Mouse (Mus musculus) testis, adult 2 months (tissue): Measurements from ENCODE around the gene Smarcd2. TPM values are rescaled to one million over a fixed set of nuclear protein-coding genes. Genes with fewer than 3 reads are reported as not detected.

ENCODE experiments used
- H3K27ac ChIP-seq: fragments of 200-500 bp; 2 replicates; pipeline ENCODE4 v1.5.1; 2012; ENCODE audit warnings: low read depth, low read length; ENCODE audit not compliant: control insufficient read depth, insufficient read depth
- H3K27me3 ChIP-seq: fragments of 200-500 bp; 2 replicates; pipeline ENCODE4 v1.6.1; 2012; ENCODE audit warnings: mild to moderate bottlenecking, low read length, moderate library complexity; ENCODE audit not compliant: control insufficient read depth, insufficient read depth
- H3K36me3 ChIP-seq: fragments of 200-500 bp; 2 replicates; pipeline ENCODE4 v1.6.1; 2012; ENCODE audit warnings: mild to moderate bottlenecking, low read length; ENCODE audit not compliant: control insufficient read depth, insufficient read depth
- H3K4me1 ChIP-seq: fragments of 200-500 bp; 2 replicates; pipeline ENCODE4 v1.6.1; 2012; ENCODE audit warnings: low read length; ENCODE audit not compliant: control insufficient read depth, insufficient read depth
- H3K4me3 ChIP-seq: fragments of 200-500 bp; 2 replicates; pipeline ENCODE4 v1.5.1; 2012; ENCODE audit warnings: low read depth, mild to moderate bottlenecking, low read length, moderate library complexity, mixed read lengths; ENCODE audit not compliant: control insufficient read depth
- CTCF ChIP-seq: fragments of 200-500 bp; IDR thresholded peaks from 2 replicates; pipeline ENCODE4 v1.5.1; 2012; ENCODE audit warnings: low read depth, mild to moderate bottlenecking, inconsistent platforms, low read length, moderate library complexity; ENCODE audit not compliant: control insufficient read depth, insufficient read depth, insufficient replicate concordance
- POLR2A ChIP-seq: fragments of 200-500 bp; IDR thresholded peaks from 2 replicates; pipeline ENCODE4 v1.6.1; 2012; ENCODE audit warnings: low read depth, mild to moderate bottlenecking, inconsistent platforms, low read length, moderate library complexity; ENCODE audit not compliant: control insufficient read depth
- polyA plus RNA-seq: library from polyadenylated mRNA; depleted of rRNA; stranded (reverse); fragments of >200 nt; gene quantifications from 2 replicates; pipeline ENCODE4 v1.2.3, GENCODE M21; 2012

Gene Smarcd2
- polyA plus RNA-seq, 1 experiment, result 74.7 TPM

- Histone ChIP-seq H3K36me3 (peaks cover 3% of the 10 kb centered on the region; the same call in 1 of the 2 replicates), H3K27ac (peak overlapping the region; percentile 76), H3K4me3 (no peak overlapping the region), H3K4me1 (peaks cover 21% of the 10 kb centered on the region), H3K27me3 (no peaks in the 10 kb centered on the region)
- no peak for TF ChIP-seq POLR2A
- no peak for TF ChIP-seq CTCF
Observed at GRCm38 (mm10) chr11:106269060-106269431, 3.7 kb downstream of the Smarcd2 start.

- Histone ChIP-seq H3K4me1 (peaks cover 18% of the 10 kb centered on the region), H3K4me3 (no peak overlapping the region), H3K27me3 (no peaks in the 10 kb centered on the region), H3K27ac (peak overlapping the region; percentile 76), H3K36me3 (peaks cover 3% of the 10 kb centered on the region; the same call in 1 of the 2 replicates)
- TF ChIP-seq CTCF, result no peak
- TF ChIP-seq POLR2A, result no peak
Observed at GRCm38 (mm10) chr11:106268326-106269059, 4.3 kb downstream of the Smarcd2 start.

- peak overlapping the region; percentile 8 for H3K27ac ChIP-seq
- H3K27me3 ChIP-seq, result no peaks in the 10 kb centered on the region
- TF ChIP-seq CTCF (no peak), POLR2A (no peak)
- H3K4me1 ChIP-seq, result peaks cover 16% of the 10 kb centered on the region
- no peak overlapping the region for H3K4me3 ChIP-seq
- peaks cover 3% of the 10 kb centered on the region; the same call in 1 of the 2 replicates for H3K36me3 ChIP-seq
Observed at GRCm38 (mm10) chr11:106267871-106268270, 4.9 kb downstream of the Smarcd2 start.

GRCm38 (mm10) chr11:106267311-106267852 is 5.4 kb downstream of the Smarcd2 start:
- Histone ChIP-seq H3K4me1 (peaks cover 16% of the 10 kb centered on the region), H3K27me3 (no peaks in the 10 kb centered on the region), H3K27ac (peak overlapping the region; percentile 8), H3K4me3 (no peak overlapping the region), H3K36me3 (peaks cover 3% of the 10 kb centered on the region)
- TF ChIP-seq POLR2A (no peak), CTCF (no peak)

GRCm38 (mm10) chr11:106266431-106266830 is 6.3 kb downstream of the Smarcd2 start:
- H3K36me3 ChIP-seq, result peaks cover 3% of the 10 kb centered on the region
- H3K4me1 ChIP-seq, result peaks cover 11% of the 10 kb centered on the region
- TF ChIP-seq POLR2A (no peak), CTCF (no peak)
- H3K27ac ChIP-seq, result no peak overlapping the region
- H3K4me3 ChIP-seq, result no peak overlapping the region
- H3K27me3 ChIP-seq, result no peaks in the 10 kb centered on the region

- Histone ChIP-seq H3K36me3 (peaks cover 3% of the 10 kb centered on the region), H3K27me3 (no peaks in the 10 kb centered on the region), H3K4me1 (peaks cover 7% of the 10 kb centered on the region), H3K4me3 (no peak overlapping the region), H3K27ac (no peak overlapping the region)
- TF ChIP-seq POLR2A (no peak), CTCF (no peak)
Observed at GRCm38 (mm10) chr11:106265570-106265969, 7.2 kb downstream of the Smarcd2 start.

- no peaks in the 10 kb centered on the region for H3K27me3 ChIP-seq
- peaks cover 3% of the 10 kb centered on the region for H3K36me3 ChIP-seq
- H3K27ac ChIP-seq, result no peak overlapping the region
- TF ChIP-seq POLR2A (no peak), CTCF (no peak)
- H3K4me1 ChIP-seq, result peaks cover 4% of the 10 kb centered on the region
- no peak overlapping the region for H3K4me3 ChIP-seq
Observed at GRCm38 (mm10) chr11:106264988-106265387, 7.8 kb downstream of the Smarcd2 start.

GRCm38 (mm10) chr11:106263963-106264362 is 8.8 kb downstream of the Smarcd2 start:
- TF ChIP-seq CTCF (no peak), POLR2A (no peak)
- peaks cover 3% of the 10 kb centered on the region for H3K36me3 ChIP-seq
- H3K4me1 ChIP-seq, result peaks cover under 1% of the 10 kb centered on the region; the same call in 1 of the 2 replicates
- H3K27ac ChIP-seq, result no peak overlapping the region
- no peak overlapping the region for H3K4me3 ChIP-seq
- H3K27me3 ChIP-seq, result no peaks in the 10 kb centered on the region
